Mouse (Mus musculus) frontal cortex, postnatal 10 days (tissue): ENCODE measurements around the gene Lrrc40.
A peak's percentile ranks its signal among the peaks of the same experiment; 100 is the strongest.

Source experiments
- DNase-seq, 2 experiments: peaks; one replicate each; pipeline ENCODE4 v3.0.0; 2022; ENCODE audit warnings: low spot score in 2 of 2, mixed read lengths in 1 of 2

Lrrc40 gene

GRCm38 (mm10) chr3:158036329-158036988, at the start of gene Lrrc40, which contains the start of gene Srsf11:
TSS of gene Lrrc40 (plus strand) at chr3:158036662.
TSS of gene Srsf11 (minus strand) at chr3:158036639.
- DNase-seq = peak; percentile 92 to 95

- no peak for DNase-seq
These were observed 43.1 kb upstream of the Lrrc40 start for GRCm38 (mm10) chr3:157993322-157993721.

- DNase-seq = no peak
These were observed 40.7 kb upstream of the Lrrc40 start for GRCm38 (mm10) chr3:157995726-157996125.

GRCm38 (mm10) chr3:157998742-157999369, 37.6 kb upstream of the Lrrc40 start:
- no peak for DNase-seq

- no peak for DNase-seq
These were observed 27.8 kb upstream of the Lrrc40 start for GRCm38 (mm10) chr3:158008647-158009046.

- DNase-seq = no peak
These were observed 26.6 kb upstream of the Lrrc40 start for GRCm38 (mm10) chr3:158009762-158010320.

GRCm38 (mm10) chr3:158031371-158031925, 5.0 kb upstream of the Lrrc40 start:
- DNase-seq = peak; percentile 80 to 86

GRCm38 (mm10) chr3:158032106-158032505, 4.4 kb upstream of the Lrrc40 start:
- DNase-seq = no peak

GRCm38 (mm10) chr3:158035866-158036265, 596 bp upstream of the Lrrc40 start:
- no peak for DNase-seq

GRCm38 (mm10) chr3:158038106-158038505, 1.6 kb downstream of the Lrrc40 start:
- DNase-seq = no peak

GRCm38 (mm10) chr3:158040755-158041154, 4.3 kb downstream of the Lrrc40 start:
- no peak for DNase-seq

- DNase-seq = no peak
These were observed 13.0 kb downstream of the Lrrc40 start for GRCm38 (mm10) chr3:158049508-158049907.

GRCm38 (mm10) chr3:158060621-158061291, 24.3 kb downstream of the Lrrc40 start:
- DNase-seq = no peak

GRCm38 (mm10) chr3:158061811-158062523, 25.5 kb downstream of the Lrrc40 start:
- DNase-seq = no peak

- no peak for DNase-seq
These were observed 28.8 kb downstream of the Lrrc40 start for GRCm38 (mm10) chr3:158065256-158065655.

- no peak for DNase-seq
These were observed 31.5 kb downstream of the Lrrc40 start for GRCm38 (mm10) chr3:158067916-158068315.

GRCm38 (mm10) chr3:158068613-158069263, 32.3 kb downstream of the Lrrc40 start:
- no peak for DNase-seq

GRCm38 (mm10) chr3:158075004-158075403, 38.5 kb downstream of the Lrrc40 start:
- no peak for DNase-seq

GRCm38 (mm10) chr3:158076685-158077379, 40.4 kb downstream of the Lrrc40 start:
- no peak for DNase-seq

GRCm38 (mm10) chr3:158077380-158077772, 40.9 kb downstream of the Lrrc40 start:
- DNase-seq = no peak
